Mouse (Mus musculus) MEL-GATA-1-ER (cell line): Measurements from ENCODE around the gene Corin.

Experiments used
- DNase-seq: peaks from one replicate; pipeline ENCODE4 v3.0.0-alpha.2; 2012; ENCODE audit warnings: low read depth; ENCODE audit errors: extremely low read depth

Corin gene

GRCm38 (mm10) chr5:72443007-72443406, 61.3 kb downstream of the Corin start:
- no peak for DNase-seq

- DNase-seq = peak; percentile 20
Observed at GRCm38 (mm10) chr5:72441181-72441580, 63.1 kb downstream of the Corin start.

GRCm38 (mm10) chr5:72435085-72435484, 69.2 kb downstream of the Corin start:
- no peak for DNase-seq

GRCm38 (mm10) chr5:72431856-72432255, 72.4 kb downstream of the Corin start:
- no peak for DNase-seq

- DNase-seq = no peak
Observed at GRCm38 (mm10) chr5:72427556-72427955, 76.7 kb downstream of the Corin start.

GRCm38 (mm10) chr5:72425342-72426010, 78.8 kb downstream of the Corin start:
- DNase-seq = no peak

GRCm38 (mm10) chr5:72411874-72412329, 92.4 kb downstream of the Corin start:
- DNase-seq = no peak

GRCm38 (mm10) chr5:72410841-72411240, 93.4 kb downstream of the Corin start:
- DNase-seq = no peak

GRCm38 (mm10) chr5:72403376-72403775, 100.9 kb downstream of the Corin start:
- DNase-seq = no peak

- no peak for DNase-seq
Observed at GRCm38 (mm10) chr5:72402913-72403312, 101.4 kb downstream of the Corin start.

- DNase-seq = no peak
Observed at GRCm38 (mm10) chr5:72401778-72402177, 102.5 kb downstream of the Corin start.

- no peak for DNase-seq
Observed at GRCm38 (mm10) chr5:72401251-72401650, 103.0 kb downstream of the Corin start.

GRCm38 (mm10) chr5:72382148-72382547, 122.1 kb downstream of the Corin start:
- DNase-seq = no peak

- DNase-seq = no peak
Observed at GRCm38 (mm10) chr5:72380616-72381015, 123.7 kb downstream of the Corin start.

- DNase-seq = no peak
Observed at GRCm38 (mm10) chr5:72368004-72368403, 136.3 kb downstream of the Corin start.

- no peak for DNase-seq
Observed at GRCm38 (mm10) chr5:72365801-72366200, 138.5 kb downstream of the Corin start.

- DNase-seq = no peak
Observed at GRCm38 (mm10) chr5:72363838-72364237, 140.4 kb downstream of the Corin start.

- no peak for DNase-seq
Observed at GRCm38 (mm10) chr5:72353746-72354145, 150.5 kb downstream of the Corin start.

- peak; percentile 42 for DNase-seq
Observed at GRCm38 (mm10) chr5:72350081-72350758, 154.1 kb downstream of the Corin start.

- no peak for DNase-seq
Observed at GRCm38 (mm10) chr5:72348591-72348990, 155.7 kb downstream of the Corin start.

- DNase-seq = no peak
Observed at GRCm38 (mm10) chr5:72335873-72336272, 168.4 kb downstream of the Corin start.

- no peak for DNase-seq
Observed at GRCm38 (mm10) chr5:72332901-72333300, 171.4 kb downstream of the Corin start.

GRCm38 (mm10) chr5:72331217-72331616, 173.1 kb downstream of the Corin start:
- DNase-seq = no peak
